Mouse (Mus musculus) thymus, adult 2 months (tissue): ENCODE measurements around the gene Tagln2. TPM values are rescaled to one million over a fixed set of nuclear protein-coding genes. Genes with fewer than 3 reads are reported as not detected.

ENCODE experiments used
- DNase-seq: peaks from one replicate; pipeline ENCODE4 v3.0.0; 2021
- H3K27ac ChIP-seq: fragments of 200-500 bp; 2 replicates; pipeline ENCODE4 v1.5.1; 2012; ENCODE audit warnings: low read length, control low read depth; ENCODE audit not compliant: control insufficient read depth, insufficient read depth
- H3K27me3 ChIP-seq: fragments of 200-500 bp; 2 replicates; pipeline ENCODE4 v1.6.1; 2012; ENCODE audit warnings: mild to moderate bottlenecking, low read length, moderate library complexity, mixed read lengths; ENCODE audit not compliant: control insufficient read depth, insufficient read depth
- H3K36me3 ChIP-seq: fragments of 200-500 bp; 2 replicates; pipeline ENCODE4 v1.6.1; 2012; ENCODE audit warnings: mild to moderate bottlenecking, low read length, moderate library complexity; ENCODE audit not compliant: control insufficient read depth, insufficient read depth
- H3K4me1 ChIP-seq: fragments of 200-500 bp; replicated peaks from 2 replicates; pipeline ENCODE4 v1.6.1; 2012; ENCODE audit warnings: low read length; ENCODE audit not compliant: control insufficient read depth, insufficient read depth
- H3K4me3 ChIP-seq: fragments of 200-500 bp; 2 replicates; pipeline ENCODE4 v1.5.1; 2012; ENCODE audit warnings: mild to moderate bottlenecking, low read length, control low read depth, moderate library complexity; ENCODE audit not compliant: control insufficient read depth, insufficient read depth
- CTCF ChIP-seq: fragments of 200-500 bp; IDR thresholded peaks from 2 replicates; pipeline ENCODE4 v1.5.1; 2012; ENCODE audit warnings: mild to moderate bottlenecking, control low read depth, low read length, moderate library complexity, borderline replicate concordance; ENCODE audit not compliant: control insufficient read depth, poor library complexity, insufficient read depth; ENCODE audit errors: extremely low read depth
- POLR2A ChIP-seq: fragments of 200-500 bp; IDR thresholded peaks from 2 replicates; pipeline ENCODE4 v1.6.1; 2012; ENCODE audit warnings: mild to moderate bottlenecking, low read length, control low read depth, moderate library complexity; ENCODE audit not compliant: control insufficient read depth, poor library complexity, insufficient read depth; ENCODE audit errors: extremely low read depth
- WGBS: fragments of 180-500 bp; shearing (Covaris S2); methylation state at CpG from one replicate; pipeline ENCODE4 v1.1.7; 2018; 5-methylcytosine and 5-hydroxymethylcytosine counted together
- polyA plus RNA-seq: library from polyadenylated mRNA; depleted of rRNA; stranded (reverse); fragments of >200 nt; gene quantifications from 2 replicates; pipeline ENCODE4 v1.2.3, GENCODE M21; 2012

Gene Tagln2
- polyA plus RNA-seq, 1 experiment = 178 TPM

GRCm38 (mm10) chr1:172484671-172485070 lies 15.2 kb upstream of the Tagln2 start:
- no peak for TF ChIP-seq CTCF
- TF ChIP-seq POLR2A = no peak
- Histone ChIP-seq H3K36me3 (no peaks in the 10 kb centered on the region), H3K27ac (no peak overlapping the region), H3K4me1 (peaks cover 11% of the 10 kb centered on the region), H3K27me3 (no peaks in the 10 kb centered on the region), H3K4me3 (no peak overlapping the region)
- 97% methylated on average over 13 of the region's 13 CpGs for WGBS
- DNase-seq = no peak

GRCm38 (mm10) chr1:172485821-172486220 lies 14.0 kb upstream of the Tagln2 start:
- Histone ChIP-seq H3K27me3 (no peaks in the 10 kb centered on the region), H3K4me3 (no peak overlapping the region), H3K4me1 (peaks cover 15% of the 10 kb centered on the region), H3K27ac (no peak overlapping the region), H3K36me3 (no peaks in the 10 kb centered on the region)
- TF ChIP-seq POLR2A (no peak), CTCF (no peak)
- no peak for DNase-seq
- 96% methylated on average over 6 of the region's 6 CpGs for WGBS

- peaks cover 11% of the 10 kb centered on the region for H3K4me1 ChIP-seq
- 92% methylated on average over 4 of the region's 4 CpGs for WGBS
- H3K4me3 ChIP-seq = no peak overlapping the region
- no peaks in the 10 kb centered on the region for H3K27me3 ChIP-seq
- H3K36me3 ChIP-seq = no peaks in the 10 kb centered on the region
- no peak for TF ChIP-seq CTCF
- no peak for TF ChIP-seq POLR2A
- H3K27ac ChIP-seq = no peak overlapping the region
- DNase-seq = no peak
These were observed 13.6 kb upstream of the Tagln2 start for GRCm38 (mm10) chr1:172486236-172486635.

- WGBS = 94% methylated on average over 5 of the region's 5 CpGs
These were observed 13.2 kb upstream of the Tagln2 start for GRCm38 (mm10) chr1:172486651-172487050.

GRCm38 (mm10) chr1:172487859-172488258 lies 12.0 kb upstream of the Tagln2 start:
- no peak overlapping the region for H3K4me3 ChIP-seq
- WGBS = 92% methylated on average over 4 of the region's 4 CpGs
- H3K27me3 ChIP-seq = no peaks in the 10 kb centered on the region
- TF ChIP-seq POLR2A (no peak), CTCF (no peak)
- no peak overlapping the region for H3K27ac ChIP-seq
- H3K36me3 ChIP-seq = no peaks in the 10 kb centered on the region
- peaks cover 4% of the 10 kb centered on the region; the same call in 1 of the 2 replicates for H3K4me1 ChIP-seq
- DNase-seq = no peak

More at GRCm38 (mm10) chr1:172486651-172487050, 13.2 kb upstream of the Tagln2 start:
- TF ChIP-seq POLR2A = no peak
- TF ChIP-seq CTCF = no peak
- Histone ChIP-seq H3K27ac (no peak overlapping the region), H3K4me3 (no peak overlapping the region), H3K4me1 (peaks cover 8% of the 10 kb centered on the region), H3K36me3 (no peaks in the 10 kb centered on the region), H3K27me3 (no peaks in the 10 kb centered on the region)
- no peak for DNase-seq

- no peaks in the 10 kb centered on the region for H3K36me3 ChIP-seq
- H3K4me3 ChIP-seq = no peak overlapping the region
- TF ChIP-seq POLR2A (no peak), CTCF (no peak)
- DNase-seq = no peak
- H3K27ac ChIP-seq = no peak overlapping the region
- H3K4me1 ChIP-seq = peaks cover 6% of the 10 kb centered on the region; the same call in 1 of the 2 replicates
- 83% methylated on average over 7 of the region's 7 CpGs for WGBS
- no peaks in the 10 kb centered on the region for H3K27me3 ChIP-seq
These were observed 11.0 kb upstream of the Tagln2 start for GRCm38 (mm10) chr1:172488831-172489230.
